In the genomic region with DNA sequence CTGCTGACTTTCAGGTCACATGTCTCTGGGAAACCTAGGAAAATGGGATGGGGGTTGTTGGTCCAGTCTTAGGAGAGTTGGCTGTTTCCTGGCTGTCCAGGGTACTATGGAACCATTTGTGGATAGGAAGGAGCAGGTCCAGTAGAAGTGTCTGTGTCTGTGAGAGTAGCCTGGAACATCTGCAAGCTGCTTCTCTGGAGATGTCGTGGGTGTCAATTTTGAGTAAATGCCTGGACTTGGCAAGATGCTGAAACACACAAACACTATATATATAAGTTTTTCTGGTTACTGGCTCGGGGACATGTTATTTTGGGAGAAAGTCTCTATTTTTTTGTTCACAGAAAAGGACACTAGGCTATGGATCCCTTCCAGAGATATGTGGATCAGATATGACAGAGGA, we compare ENCODE assay signal across 35 mouse cellular contexts. TPM values are rescaled to one million over a fixed set of nuclear protein-coding genes. Genes with fewer than 3 reads are reported as not detected.
"Had no signal": no experiment of that assay in that cellular context is flagged by ENCODE, and none has a peak within 500 bp of the region (broad histone marks: within the 10 kb centered on the region; RNA-seq: fewer than 3 reads in every experiment).

No protein-coding gene starts in this region.

- ATAC-seq: hindbrain, embryonic 16.5 days; hindbrain, postnatal 0 days; inflammation-experienced regulatory T-cells, adult 6 months; intestine, embryonic 15.5 days; intestine, embryonic 16.5 days; intestine, postnatal 0 days had no signal

- DNase-seq: heart, postnatal 10 days; heart, postnatal 14 days; heart, postnatal 36 days; heart, postnatal 4 days; kidney, adult 11 months; kidney, adult 18-20 months; kidney, adult 2 months; kidney, adult 8-10 months; kidney, adult 9 months; kidney, postnatal 10 days; kidney, postnatal 14 days; kidney, postnatal 25 days; kidney, postnatal 36 days; kidney, postnatal 4 days; layer of hippocampus, adult 9-11 months; layer of hippocampus, postnatal 36 days had no signal

- H3K36me3 ChIP-seq: heart, embryonic 10.5 days; heart, embryonic 12.5 days; heart, embryonic 13.5 days; heart, embryonic 15.5 days; hindbrain, embryonic 10.5 days; hindbrain, embryonic 12.5 days; hindbrain, embryonic 13.5 days; hindbrain, embryonic 15.5 days; intestine, embryonic 15.5 days; kidney, embryonic 15.5 days had no signal

- H3K4me2 ChIP-seq: heart, embryonic 11.5 days; heart, embryonic 12.5 days; heart, embryonic 13.5 days; heart, embryonic 15.5 days; hindbrain, embryonic 12.5 days; hindbrain, embryonic 13.5 days; hindbrain, embryonic 14.5 days; hindbrain, embryonic 15.5 days; intestine, embryonic 15.5 days; kidney, embryonic 15.5 days had no signal

- H3K4me3 ChIP-seq: heart, embryonic 10.5 days; heart, embryonic 12.5 days; heart, embryonic 13.5 days; heart, embryonic 15.5 days; hindbrain, embryonic 10.5 days; hindbrain, embryonic 12.5 days; hindbrain, embryonic 13.5 days; hindbrain, embryonic 15.5 days; intestine, embryonic 15.5 days; kidney, embryonic 15.5 days; layer of hippocampus, adult 2 months had no signal

- H3K9ac ChIP-seq: heart, embryonic 12.5 days; heart, embryonic 13.5 days; heart, embryonic 15.5 days; hindbrain, embryonic 12.5 days; hindbrain, embryonic 13.5 days; hindbrain, embryonic 14.5 days; hindbrain, embryonic 15.5 days; intestine, embryonic 15.5 days; kidney, embryonic 15.5 days had no signal

- H3K27ac ChIP-seq: heart, embryonic 10.5 days; heart, embryonic 13.5 days; heart, embryonic 15.5 days; hindbrain, embryonic 10.5 days; hindbrain, embryonic 12.5 days; hindbrain, embryonic 13.5 days; hindbrain, embryonic 14.5 days; hindbrain, embryonic 15.5 days; hindbrain, postnatal 0 days; intestine, embryonic 15.5 days; kidney, embryonic 15.5 days; kidney, postnatal 0 days; layer of hippocampus, adult 2 months had no signal

- H3K9me3 ChIP-seq: heart, embryonic 10.5 days; heart, embryonic 12.5 days; heart, embryonic 13.5 days; heart, embryonic 15.5 days; hindbrain, embryonic 10.5 days; hindbrain, embryonic 12.5 days; hindbrain, embryonic 13.5 days; hindbrain, embryonic 15.5 days; intestine, embryonic 15.5 days; kidney, embryonic 15.5 days had no signal

- H3K4me1 ChIP-seq: heart, embryonic 10.5 days; heart, embryonic 12.5 days; heart, embryonic 13.5 days; heart, embryonic 15.5 days; hindbrain, embryonic 10.5 days; hindbrain, embryonic 12.5 days; hindbrain, embryonic 13.5 days; hindbrain, embryonic 15.5 days; intestine, embryonic 15.5 days; kidney, embryonic 15.5 days had no signal

- H3K27me3 ChIP-seq: heart, embryonic 12.5 days; heart, embryonic 13.5 days; heart, embryonic 15.5 days; hindbrain, embryonic 12.5 days; hindbrain, embryonic 13.5 days; hindbrain, embryonic 15.5 days; intestine, embryonic 15.5 days; kidney, embryonic 15.5 days had no signal

RNA-seq across cellular contexts. Expression of a gene that starts 49.0 kb away (rescaled TPM):
- polyA plus RNA-seq: inflammation-experienced regulatory T-cells, adult 6 months had no signal
